Mouse (Mus musculus): ENCODE results near the gene Rcn3. TPM values are rescaled to one million over a fixed set of nuclear protein-coding genes. Genes with fewer than 3 reads are reported as not detected.

Gene Rcn3
- polyA plus RNA-seq, 1 experiment from 2014 or later = 339 TPM

GRCm38 (mm10) chr7:45077322-45077721, 14.7 kb downstream of the Rcn3 start:
- Histone ChIP-seq H3K27ac (ENCODE audit: low read depth, low read length) (no peak overlapping the region), H3K4me2 (no peak overlapping the region), H3K9ac (ENCODE audit: low read depth, low read length) (no peak overlapping the region), H3K9me3 (replicated peaks; ENCODE audit: control insufficient read depth, low read length) (no peaks in the 10 kb centered on the region; the same call in 1 of the 2 replicates), H3K4me3 (ENCODE audit: low read depth, low read length) (no peak overlapping the region), H3K36me3 (ENCODE audit: control insufficient read depth, insufficient read depth, low read length) (peaks cover 8% of the 10 kb centered on the region), H3K4me1 (ENCODE audit: control insufficient read depth, insufficient read depth, low read length) (peaks cover 13% of the 10 kb centered on the region), H3K27me3 (ENCODE audit: control insufficient read depth, insufficient read depth, low read length) (no peaks in the 10 kb centered on the region)
- WGBS (ENCODE audit: insufficient replicate concordance) = 90% methylated on average over 14 of the region's 14 CpGs
- ATAC-seq (replicated peaks; ENCODE audit: insufficient number of reproducible peaks, low FRiP score, low TSS enrichment) = no peak

DNA sequence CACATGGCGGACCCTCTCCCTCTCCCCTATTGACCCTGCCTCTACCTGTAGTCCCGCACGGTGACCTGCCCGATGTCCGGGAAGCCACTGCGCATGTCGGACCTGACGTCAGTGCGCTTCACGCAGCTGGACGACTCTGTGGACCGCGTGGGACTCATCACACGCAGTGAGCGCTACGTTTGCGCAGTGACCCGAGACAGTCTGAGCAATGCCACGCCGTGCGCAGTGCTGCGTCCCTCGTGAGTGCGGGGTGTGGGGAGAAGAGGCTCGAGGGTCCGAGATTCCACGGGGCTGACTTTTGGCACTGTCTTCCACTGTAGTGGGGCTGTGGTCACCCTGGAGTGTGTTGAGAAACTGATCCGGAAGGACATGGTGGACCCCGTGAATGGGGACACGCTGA, 15.5 kb downstream of the Rcn3 start:
- peak overlapping the region; percentile 82; the same call in 1 of the 2 replicates for H3K27ac ChIP-seq (ENCODE audit: low read depth, low read length)
- WGBS (ENCODE audit: insufficient replicate concordance) = 85% methylated on average over 30 of the region's 30 CpGs
- ATAC-seq (replicated peaks; ENCODE audit: insufficient number of reproducible peaks, low FRiP score, low TSS enrichment) = no peak
- no peak overlapping the region for H3K4me3 ChIP-seq (ENCODE audit: low read depth, low read length)
- no peak overlapping the region for H3K9ac ChIP-seq (ENCODE audit: low read depth, low read length)
- peaks cover 8% of the 10 kb centered on the region for H3K36me3 ChIP-seq (ENCODE audit: control insufficient read depth, insufficient read depth, low read length)
- H3K27me3 ChIP-seq (ENCODE audit: control insufficient read depth, insufficient read depth, low read length) = no peaks in the 10 kb centered on the region
- H3K9me3 ChIP-seq (replicated peaks; ENCODE audit: control insufficient read depth, low read length) = no peaks in the 10 kb centered on the region; the same call in 1 of the 2 replicates
- no peak overlapping the region for H3K4me2 ChIP-seq
- H3K4me1 ChIP-seq (ENCODE audit: control insufficient read depth, insufficient read depth, low read length) = peaks cover 13% of the 10 kb centered on the region

GRCm38 (mm10) chr7:45075405-45075804, 16.6 kb downstream of the Rcn3 start:
- Histone ChIP-seq H3K9ac (ENCODE audit: low read depth, low read length) (peak overlapping the region; percentile 56; the same call in 1 of the 2 replicates), H3K27me3 (ENCODE audit: control insufficient read depth, insufficient read depth, low read length) (no peaks in the 10 kb centered on the region), H3K4me3 (ENCODE audit: low read depth, low read length) (no peak overlapping the region), H3K36me3 (ENCODE audit: control insufficient read depth, insufficient read depth, low read length) (peaks cover 8% of the 10 kb centered on the region), H3K27ac (ENCODE audit: low read depth, low read length) (peak overlapping the region; percentile 82), H3K4me2 (peak overlapping the region; percentile 22; the same call in 1 of the 2 replicates), H3K4me1 (ENCODE audit: control insufficient read depth, insufficient read depth, low read length) (peaks cover 13% of the 10 kb centered on the region), H3K9me3 (replicated peaks; ENCODE audit: control insufficient read depth, low read length) (no peaks in the 10 kb centered on the region)
- 0 out of 2 replicates have a peak, but pooled peaks have one; percentile 35 for ATAC-seq (replicated peaks; ENCODE audit: insufficient number of reproducible peaks, low FRiP score, low TSS enrichment)
- 45% methylated on average over 4 of the region's 4 CpGs for WGBS (ENCODE audit: insufficient replicate concordance)

DNA sequence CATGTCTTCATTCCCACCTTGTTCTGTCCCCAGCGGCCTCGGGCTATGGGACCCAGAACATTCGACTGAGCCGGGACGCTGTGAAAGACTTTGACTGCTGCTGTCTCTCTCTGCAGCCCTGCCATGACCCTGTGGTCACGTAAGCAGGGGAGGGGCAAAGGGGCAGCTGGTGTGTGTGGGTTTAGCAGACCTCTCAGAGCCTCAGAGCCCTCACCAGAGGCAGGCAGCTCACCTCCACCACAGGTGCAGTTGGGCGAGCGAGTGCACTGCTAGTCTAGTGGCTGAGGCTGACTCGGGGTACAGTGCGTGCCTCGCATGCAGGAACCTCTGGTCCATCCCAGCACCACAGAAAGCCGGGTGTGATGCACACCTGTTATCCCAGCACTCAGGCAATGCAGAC, 18.1 kb downstream of the Rcn3 start:
- no peak for ATAC-seq (replicated peaks; ENCODE audit: insufficient number of reproducible peaks, low FRiP score, low TSS enrichment)

GRCm38 (mm10) chr7:45073171-45073707, 18.8 kb downstream of the Rcn3 start:
- peaks cover 13% of the 10 kb centered on the region for H3K4me1 ChIP-seq (ENCODE audit: control insufficient read depth, insufficient read depth, low read length)
- H3K9me3 ChIP-seq (replicated peaks; ENCODE audit: control insufficient read depth, low read length) = no peaks in the 10 kb centered on the region
- H3K4me3 ChIP-seq (ENCODE audit: low read depth, low read length) = no peak overlapping the region
- no peak overlapping the region for H3K9ac ChIP-seq (ENCODE audit: low read depth, low read length)
- H3K27ac ChIP-seq (ENCODE audit: low read depth, low read length) = 0 out of 2 replicates have a peak overlapping the region, but pooled peaks have one; percentile 18
- H3K27me3 ChIP-seq (ENCODE audit: control insufficient read depth, insufficient read depth, low read length) = no peaks in the 10 kb centered on the region
- ATAC-seq (replicated peaks; ENCODE audit: insufficient number of reproducible peaks, low FRiP score, low TSS enrichment) = no peak
- 79% methylated on average over 7 of the region's 7 CpGs for WGBS (ENCODE audit: insufficient replicate concordance)
- no peak overlapping the region for H3K4me2 ChIP-seq
- H3K36me3 ChIP-seq (ENCODE audit: control insufficient read depth, insufficient read depth, low read length) = peaks cover 8% of the 10 kb centered on the region

More for the DNA sequence above, 18.1 kb downstream of the Rcn3 start:
- peaks cover 13% of the 10 kb centered on the region for H3K4me1 ChIP-seq (ENCODE audit: control insufficient read depth, insufficient read depth, low read length)
- no peaks in the 10 kb centered on the region for H3K27me3 ChIP-seq (ENCODE audit: control insufficient read depth, insufficient read depth, low read length)
- H3K4me2 ChIP-seq = no peak overlapping the region
- WGBS (ENCODE audit: insufficient replicate concordance) = 87% methylated on average over 12 of the region's 12 CpGs
- H3K9ac ChIP-seq (ENCODE audit: low read depth, low read length) = no peak overlapping the region
- peaks cover 8% of the 10 kb centered on the region for H3K36me3 ChIP-seq (ENCODE audit: control insufficient read depth, insufficient read depth, low read length)
- no peaks in the 10 kb centered on the region for H3K9me3 ChIP-seq (replicated peaks; ENCODE audit: control insufficient read depth, low read length)
- no peak overlapping the region for H3K4me3 ChIP-seq (ENCODE audit: low read depth, low read length)
- no peak overlapping the region for H3K27ac ChIP-seq (ENCODE audit: low read depth, low read length)

GRCm38 (mm10) chr7:45072230-45072629, 19.8 kb downstream of the Rcn3 start:
- Histone ChIP-seq H3K9ac (ENCODE audit: low read depth, low read length) (no peak overlapping the region), H3K4me1 (ENCODE audit: control insufficient read depth, insufficient read depth, low read length) (peaks cover 13% of the 10 kb centered on the region), H3K4me3 (ENCODE audit: low read depth, low read length) (no peak overlapping the region), H3K9me3 (replicated peaks; ENCODE audit: control insufficient read depth, low read length) (no peaks in the 10 kb centered on the region), H3K36me3 (ENCODE audit: control insufficient read depth, insufficient read depth, low read length) (peaks cover 5% of the 10 kb centered on the region; the same call in 1 of the 2 replicates), H3K27me3 (ENCODE audit: control insufficient read depth, insufficient read depth, low read length) (no peaks in the 10 kb centered on the region), H3K4me2 (no peak overlapping the region), H3K27ac (ENCODE audit: low read depth, low read length) (no peak overlapping the region)
- WGBS (ENCODE audit: insufficient replicate concordance) = 78% methylated on average over 2 of the region's 2 CpGs
- no peak for ATAC-seq (replicated peaks; ENCODE audit: insufficient number of reproducible peaks, low FRiP score, low TSS enrichment)

DNA sequence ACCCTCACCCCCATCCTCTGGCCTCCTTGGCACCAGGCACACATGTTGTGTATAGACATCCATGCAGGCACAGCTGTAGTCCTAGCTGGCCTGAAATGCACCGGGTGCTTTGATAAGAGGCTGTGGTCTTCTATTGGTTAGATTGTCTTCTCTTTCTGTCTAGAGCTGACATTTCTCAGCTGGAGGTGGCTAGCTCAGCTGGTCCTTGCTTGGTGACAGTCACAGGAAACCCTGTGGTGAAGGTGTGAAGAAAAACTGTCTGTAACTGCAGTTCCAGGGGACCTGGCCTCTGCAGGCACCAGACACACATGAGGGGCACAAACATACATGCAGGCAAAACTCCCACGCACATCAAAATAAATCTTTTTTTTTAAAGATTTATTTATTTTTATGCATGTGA, 22.4 kb downstream of the Rcn3 start:
- Histone ChIP-seq H3K27me3 (ENCODE audit: control insufficient read depth, insufficient read depth, low read length) (no peaks in the 10 kb centered on the region), H3K9me3 (replicated peaks; ENCODE audit: control insufficient read depth, low read length) (no peaks in the 10 kb centered on the region), H3K4me2 (no peak overlapping the region), H3K9ac (ENCODE audit: low read depth, low read length) (no peak overlapping the region), H3K4me3 (ENCODE audit: low read depth, low read length) (no peak overlapping the region), H3K36me3 (ENCODE audit: control insufficient read depth, insufficient read depth, low read length) (no peaks in the 10 kb centered on the region), H3K27ac (ENCODE audit: low read depth, low read length) (no peak overlapping the region), H3K4me1 (ENCODE audit: control insufficient read depth, insufficient read depth, low read length) (no peaks in the 10 kb centered on the region)
- 79% methylated on average over 2 of the region's 2 CpGs for WGBS (ENCODE audit: insufficient replicate concordance)
- ATAC-seq (replicated peaks; ENCODE audit: insufficient number of reproducible peaks, low FRiP score, low TSS enrichment) = no peak

- no peak overlapping the region for H3K4me2 ChIP-seq
- H3K9ac ChIP-seq (ENCODE audit: low read depth, low read length) = no peak overlapping the region
- no peaks in the 10 kb centered on the region for H3K27me3 ChIP-seq (ENCODE audit: control insufficient read depth, insufficient read depth, low read length)
- no peaks in the 10 kb centered on the region for H3K36me3 ChIP-seq (ENCODE audit: control insufficient read depth, insufficient read depth, low read length)
- H3K27ac ChIP-seq (ENCODE audit: low read depth, low read length) = no peak overlapping the region
- no peak for ATAC-seq (replicated peaks; ENCODE audit: insufficient number of reproducible peaks, low FRiP score, low TSS enrichment)
- WGBS (ENCODE audit: insufficient replicate concordance) = 30% methylated on average over 5 of the region's 5 CpGs
- H3K4me3 ChIP-seq (ENCODE audit: low read depth, low read length) = no peak overlapping the region
- 0 out of 2 replicates have a peak, but pooled peaks cover 4% of the 10 kb centered on the region for H3K4me1 ChIP-seq (ENCODE audit: control insufficient read depth, insufficient read depth, low read length)
- H3K9me3 ChIP-seq (replicated peaks; ENCODE audit: control insufficient read depth, low read length) = no peaks in the 10 kb centered on the region
Measured at GRCm38 (mm10) chr7:45068000-45068318, 24.1 kb downstream of the Rcn3 start.

Measured in heart, embryonic 11.5 days (tissue).